Mouse (Mus musculus) embryonic facial prominence, embryonic 15.5 days (tissue): ENCODE measurements around the gene Zmiz1. TPM values are rescaled to one million over a fixed set of nuclear protein-coding genes. Genes with fewer than 3 reads are reported as not detected.
A peak's percentile ranks its signal among the peaks of the same experiment; 100 is the strongest.

Experiments used
- ATAC-seq: fragments of 200-750 bp; cut with Nextera tagmentation; 2 replicates; pipeline ENCODE4 v1.8.0; 2017; ENCODE audit warnings: low read depth, moderate TSS enrichment; ENCODE audit not compliant: insufficient number of reproducible peaks, low FRiP score, low TSS enrichment
- H3K27ac ChIP-seq: fragments of 300-500 bp; sonication (generic); replicated peaks from 2 replicates; pipeline ENCODE4 v1.5.1; 2015; ENCODE audit warnings: mild to moderate bottlenecking, inconsistent platforms
- H3K27me3 ChIP-seq: fragments of 300-500 bp; sonication (generic); 2 replicates; pipeline ENCODE4 v1.6.1; 2015; ENCODE audit warnings: inconsistent platforms
- H3K36me3 ChIP-seq: fragments of 300-500 bp; sonication (generic); 2 replicates; pipeline ENCODE4 v1.6.1; 2015; ENCODE audit warnings: mild to moderate bottlenecking, inconsistent platforms
- H3K4me1 ChIP-seq: fragments of 300-500 bp; sonication (generic); 2 replicates; pipeline ENCODE4 v1.6.1; 2015; ENCODE audit warnings: inconsistent platforms
- H3K4me2 ChIP-seq: fragments of 300-500 bp; sonication (generic); replicated peaks from 2 replicates; pipeline ENCODE4 v1.6.1; 2015; ENCODE audit warnings: mild to moderate bottlenecking, inconsistent platforms
- H3K4me3 ChIP-seq: fragments of 300-500 bp; sonication (generic); replicated peaks from 2 replicates; pipeline ENCODE4 v1.5.1; 2015; ENCODE audit warnings: mild to moderate bottlenecking, inconsistent platforms
- H3K9ac ChIP-seq: fragments of 300-500 bp; sonication (generic); 2 replicates; pipeline ENCODE4 v1.6.1; 2015; ENCODE audit warnings: inconsistent platforms
- H3K9me3 ChIP-seq: fragments of 300-500 bp; sonication (generic); replicated peaks from 2 replicates; pipeline ENCODE4 v1.6.1; 2016; ENCODE audit warnings: inconsistent platforms
- WGBS: fragments of 180-500 bp; shearing (Covaris S2); methylation state at CpG from one replicate; pipeline ENCODE4 v1.1.7; 2015; 5-methylcytosine and 5-hydroxymethylcytosine counted together
- polyA plus RNA-seq: library from polyadenylated mRNA; unstranded; fragments of >200 nt; fragmentation: Nextera tagmentation; extraction: Ambion mirVana; gene quantifications from 2 replicates; pipeline ENCODE4 v1.2.1, GENCODE M21; 2015

The Zmiz1 gene
- polyA plus RNA-seq, 1 experiment from 2014 or later: 40.1 TPM

GRCm38 (mm10) chr14:25530342-25530741, 71.4 kb downstream of the Zmiz1 start:
- ATAC-seq: no peak
- H3K4me2 ChIP-seq: no peak overlapping the region
- 91% methylated on average over 4 of the region's 4 CpGs for WGBS

GRCm38 (mm10) chr14:25530815-25531214, 71.8 kb downstream of the Zmiz1 start:
- H3K9me3 ChIP-seq: no peaks in the 10 kb centered on the region
- H3K4me3 ChIP-seq: no peak overlapping the region
- peaks cover 40% of the 10 kb centered on the region for H3K4me1 ChIP-seq
- no peak overlapping the region for H3K9ac ChIP-seq
- ATAC-seq: no peak
- H3K4me2 ChIP-seq: no peak overlapping the region
- no peaks in the 10 kb centered on the region for H3K27me3 ChIP-seq
- H3K36me3 ChIP-seq: 0 out of 2 replicates have a peak, but pooled peaks cover 5% of the 10 kb centered on the region
- WGBS: 70% methylated on average over 5 of the region's 5 CpGs
- H3K27ac ChIP-seq: no peak overlapping the region

More at GRCm38 (mm10) chr14:25530342-25530741, 71.4 kb downstream of the Zmiz1 start:
- Histone ChIP-seq H3K36me3 (0 out of 2 replicates have a peak, but pooled peaks cover 5% of the 10 kb centered on the region), H3K4me1 (peaks cover 41% of the 10 kb centered on the region), H3K9me3 (no peaks in the 10 kb centered on the region), H3K27me3 (no peaks in the 10 kb centered on the region), H3K27ac (no peak overlapping the region), H3K4me3 (no peak overlapping the region), H3K9ac (no peak overlapping the region)

- Histone ChIP-seq H3K4me3 (no peak overlapping the region), H3K36me3 (peaks cover 18% of the 10 kb centered on the region; the same call in 1 of the 2 replicates), H3K9ac (no peak overlapping the region), H3K4me2 (no peak overlapping the region), H3K9me3 (no peaks in the 10 kb centered on the region), H3K27ac (0 out of 2 replicates have a peak overlapping the region, but pooled peaks have one; percentile 17), H3K4me1 (peaks cover 39% of the 10 kb centered on the region), H3K27me3 (no peaks in the 10 kb centered on the region)
- ATAC-seq: no peak
- WGBS: 55% methylated on average over 3 of the region's 3 CpGs
These were observed 74.0 kb downstream of the Zmiz1 start for GRCm38 (mm10) chr14:25533010-25533409.

- WGBS: 75% methylated on average over 9 of the region's 9 CpGs
- ATAC-seq: 0 out of 2 replicates have a peak, but pooled peaks have one; percentile 28
- Histone ChIP-seq H3K9ac (no peak overlapping the region), H3K27me3 (no peaks in the 10 kb centered on the region), H3K36me3 (peaks cover 24% of the 10 kb centered on the region; the same call in 1 of the 2 replicates), H3K27ac (peak overlapping the region; percentile 22; the same call in 1 of the 2 replicates), H3K9me3 (no peaks in the 10 kb centered on the region), H3K4me3 (no peak overlapping the region), H3K4me1 (peaks cover 39% of the 10 kb centered on the region), H3K4me2 (no peak overlapping the region)
These were observed 74.8 kb downstream of the Zmiz1 start for GRCm38 (mm10) chr14:25533631-25534395.

GRCm38 (mm10) chr14:25534396-25534769, 75.4 kb downstream of the Zmiz1 start:
- H3K4me1 ChIP-seq: peaks cover 39% of the 10 kb centered on the region
- H3K27ac ChIP-seq: no peak overlapping the region; the same call in 1 of the 2 replicates
- no peak overlapping the region for H3K9ac ChIP-seq
- no peak for ATAC-seq
- H3K4me2 ChIP-seq: no peak overlapping the region
- H3K27me3 ChIP-seq: no peaks in the 10 kb centered on the region
- H3K4me3 ChIP-seq: no peak overlapping the region
- no peaks in the 10 kb centered on the region for H3K9me3 ChIP-seq
- H3K36me3 ChIP-seq: peaks cover 25% of the 10 kb centered on the region; the same call in 1 of the 2 replicates

- Histone ChIP-seq H3K27ac (no peak overlapping the region), H3K9ac (no peak overlapping the region), H3K27me3 (no peaks in the 10 kb centered on the region), H3K9me3 (no peaks in the 10 kb centered on the region), H3K4me2 (no peak overlapping the region), H3K4me1 (peaks cover 39% of the 10 kb centered on the region), H3K4me3 (no peak overlapping the region), H3K36me3 (peaks cover 25% of the 10 kb centered on the region)
- 76% methylated on average over 11 of the region's 11 CpGs for WGBS
- ATAC-seq: no peak
These were observed 76.1 kb downstream of the Zmiz1 start for GRCm38 (mm10) chr14:25534918-25535582.

- Histone ChIP-seq H3K36me3 (peaks cover 28% of the 10 kb centered on the region), H3K27ac (0 out of 2 replicates have a peak overlapping the region, but pooled peaks have one; percentile 18), H3K4me2 (no peak overlapping the region), H3K4me3 (no peak overlapping the region), H3K9ac (no peak overlapping the region), H3K4me1 (peaks cover 39% of the 10 kb centered on the region), H3K27me3 (no peaks in the 10 kb centered on the region), H3K9me3 (no peaks in the 10 kb centered on the region)
- ATAC-seq: no peak
- WGBS: 75% methylated on average over 4 of the region's 4 CpGs
These were observed 76.6 kb downstream of the Zmiz1 start for GRCm38 (mm10) chr14:25535583-25535943.

- no peak overlapping the region for H3K4me2 ChIP-seq
- H3K27ac ChIP-seq: no peak overlapping the region
- H3K27me3 ChIP-seq: no peaks in the 10 kb centered on the region
- 89% methylated on average over 8 of the region's 8 CpGs for WGBS
- no peak overlapping the region for H3K4me3 ChIP-seq
- H3K9me3 ChIP-seq: no peaks in the 10 kb centered on the region
- no peak overlapping the region for H3K9ac ChIP-seq
- no peak for ATAC-seq
- H3K36me3 ChIP-seq: peaks cover 32% of the 10 kb centered on the region
- H3K4me1 ChIP-seq: peaks cover 43% of the 10 kb centered on the region
These were observed 77.5 kb downstream of the Zmiz1 start for GRCm38 (mm10) chr14:25536476-25536875.

GRCm38 (mm10) chr14:25537351-25537750, 78.4 kb downstream of the Zmiz1 start:
- no peak for ATAC-seq

GRCm38 (mm10) chr14:25538522-25538921, 79.5 kb downstream of the Zmiz1 start:
- Histone ChIP-seq H3K9me3 (no peaks in the 10 kb centered on the region), H3K36me3 (peaks cover 32% of the 10 kb centered on the region), H3K4me2 (no peak overlapping the region), H3K9ac (no peak overlapping the region), H3K27ac (no peak overlapping the region), H3K4me1 (peaks cover 39% of the 10 kb centered on the region), H3K4me3 (no peak overlapping the region), H3K27me3 (no peaks in the 10 kb centered on the region)
- ATAC-seq: no peak
- WGBS: 82% methylated on average over 2 of the region's 2 CpGs

More at GRCm38 (mm10) chr14:25537351-25537750, 78.4 kb downstream of the Zmiz1 start:
- Histone ChIP-seq H3K36me3 (peaks cover 32% of the 10 kb centered on the region), H3K9me3 (no peaks in the 10 kb centered on the region), H3K9ac (no peak overlapping the region), H3K4me2 (no peak overlapping the region), H3K27ac (no peak overlapping the region), H3K4me3 (no peak overlapping the region), H3K4me1 (peaks cover 38% of the 10 kb centered on the region), H3K27me3 (no peaks in the 10 kb centered on the region)
- WGBS: 93% methylated on average over 1 of the region's 1 CpGs

- H3K27ac ChIP-seq: no peak overlapping the region
- H3K9me3 ChIP-seq: no peaks in the 10 kb centered on the region
- H3K4me1 ChIP-seq: peaks cover 30% of the 10 kb centered on the region
These were observed 80.6 kb downstream of the Zmiz1 start for GRCm38 (mm10) chr14:25539493-25540116.

More at GRCm38 (mm10) chr14:25539493-25540116, 80.6 kb downstream of the Zmiz1 start:
- Histone ChIP-seq H3K4me2 (no peak overlapping the region), H3K4me3 (no peak overlapping the region), H3K9ac (no peak overlapping the region), H3K27me3 (no peaks in the 10 kb centered on the region), H3K36me3 (peaks cover 32% of the 10 kb centered on the region)
- ATAC-seq: no peak
- 81% methylated on average over 10 of the region's 10 CpGs for WGBS
